Mouse (Mus musculus): Measurements from ENCODE around the gene Iqck. TPM values are rescaled to one million over a fixed set of nuclear protein-coding genes. Genes with fewer than 3 reads are reported as not detected.

The Iqck gene
- polyA plus RNA-seq, 1 experiment = 1.1 TPM

DNA sequence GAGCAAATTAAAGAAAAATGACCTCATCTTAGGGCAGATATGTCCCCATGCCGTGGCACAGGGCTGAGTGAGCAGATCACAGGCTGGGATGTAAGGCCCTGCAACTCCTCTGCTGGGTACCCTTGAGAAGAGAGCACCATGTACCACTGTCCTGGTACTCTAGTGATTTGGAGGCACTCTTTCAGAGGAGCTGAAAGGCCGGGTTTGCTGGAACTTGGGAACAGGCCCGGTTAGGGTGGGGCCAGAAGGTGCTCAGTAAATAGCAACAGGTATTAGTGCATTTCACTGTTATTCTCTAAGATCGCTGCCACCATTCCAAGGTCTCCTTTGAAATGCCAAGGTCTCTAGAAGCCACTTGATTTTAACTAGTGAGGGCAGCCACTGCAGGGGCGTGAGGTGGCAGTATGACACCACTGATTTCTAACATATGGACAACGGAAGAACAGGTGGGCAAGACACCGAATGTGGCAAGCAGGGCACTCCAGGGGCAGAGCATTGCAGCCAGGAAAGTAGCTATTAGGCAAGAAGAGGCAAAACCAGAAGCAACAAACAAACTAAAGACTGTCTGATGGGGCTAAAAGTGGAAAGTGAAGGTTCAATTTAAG lies 59.1 kb downstream of the Iqck start:
- WGBS = 94% methylated on average over 7 of the region's 7 CpGs
- no peak for DNase-seq
- H3K27me3 ChIP-seq (ENCODE audit: control insufficient read depth, insufficient read depth, low read length) = no peaks in the 10 kb centered on the region
- no peaks in the 10 kb centered on the region for H3K4me1 ChIP-seq (replicated peaks; ENCODE audit: control insufficient read depth, insufficient read depth, low read length)
- TF ChIP-seq CTCF (IDR thresholded peaks at IDR 0.05; ENCODE audit: borderline replicate concordance, control insufficient read depth, extremely low read depth, insufficient read depth, low read length, poor library complexity) = no peak
- no peaks in the 10 kb centered on the region for H3K36me3 ChIP-seq (ENCODE audit: control insufficient read depth, insufficient read depth, low read length)
- H3K27ac ChIP-seq (ENCODE audit: control insufficient read depth, insufficient read depth, low read length) = no peak overlapping the region
- H3K4me3 ChIP-seq (ENCODE audit: control insufficient read depth, insufficient read depth, low read length) = no peak overlapping the region

DNA sequence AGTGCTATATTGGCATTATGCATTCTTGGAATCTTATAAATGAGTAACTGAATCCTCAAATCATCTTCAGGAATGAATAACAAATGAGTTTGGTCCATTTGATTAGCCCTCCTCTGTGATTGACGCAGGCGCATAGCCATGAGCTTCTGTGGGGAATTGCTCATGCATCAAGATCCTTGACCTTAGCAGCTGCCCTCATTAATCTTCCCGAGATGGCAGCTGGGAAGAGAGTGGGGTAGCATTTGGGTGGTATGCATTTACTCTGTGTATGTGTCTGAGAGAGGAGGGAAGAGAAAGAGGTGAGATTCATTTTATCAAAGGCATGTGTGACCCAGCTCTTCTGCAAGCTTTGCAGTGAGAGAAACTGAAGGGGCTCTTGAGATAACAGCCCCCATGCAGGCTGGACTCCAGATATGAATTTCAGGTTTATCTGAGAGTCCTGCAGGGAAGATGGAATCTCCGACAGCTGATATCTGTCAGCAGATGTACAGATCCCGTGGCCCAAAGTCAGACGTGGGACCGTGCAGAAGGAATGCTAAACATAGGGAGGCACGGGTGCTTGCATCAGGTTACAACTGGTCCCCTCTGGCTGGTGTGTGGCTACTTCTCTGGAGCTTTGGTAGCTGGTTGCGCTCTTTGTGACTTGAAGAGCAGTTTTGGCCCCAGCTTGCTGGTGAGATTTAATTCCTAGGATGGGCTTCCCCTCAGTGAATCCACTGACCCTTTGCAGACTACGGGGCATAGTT lies 63.9 kb downstream of the Iqck start:
- 92% methylated on average over 10 of the region's 10 CpGs for WGBS
- no peaks in the 10 kb centered on the region for H3K36me3 ChIP-seq (ENCODE audit: control insufficient read depth, insufficient read depth, low read length)
- H3K27ac ChIP-seq (ENCODE audit: control insufficient read depth, insufficient read depth, low read length) = no peak overlapping the region
- no peak overlapping the region for H3K4me3 ChIP-seq (ENCODE audit: control insufficient read depth, insufficient read depth, low read length)
- no peak for DNase-seq
- TF ChIP-seq POLR2A (IDR thresholded peaks at IDR 0.05; ENCODE audit: control insufficient read depth, extremely low read depth, insufficient read depth, low read length, poor library complexity) (no peak), CTCF (IDR thresholded peaks at IDR 0.05; ENCODE audit: borderline replicate concordance, control insufficient read depth, extremely low read depth, insufficient read depth, low read length, poor library complexity) (no peak)
- H3K4me1 ChIP-seq (replicated peaks; ENCODE audit: control insufficient read depth, insufficient read depth, low read length) = peaks cover 14% of the 10 kb centered on the region
- no peaks in the 10 kb centered on the region for H3K27me3 ChIP-seq (ENCODE audit: control insufficient read depth, insufficient read depth, low read length)

GRCm38 (mm10) chr7:118922441-118923202 lies 67.1 kb downstream of the Iqck start:
- no peak overlapping the region for H3K4me3 ChIP-seq (ENCODE audit: control insufficient read depth, insufficient read depth, low read length)
- TF ChIP-seq CTCF (IDR thresholded peaks at IDR 0.05; ENCODE audit: borderline replicate concordance, control insufficient read depth, extremely low read depth, insufficient read depth, low read length, poor library complexity) (no peak), POLR2A (IDR thresholded peaks at IDR 0.05; ENCODE audit: control insufficient read depth, extremely low read depth, insufficient read depth, low read length, poor library complexity) (no peak)
- H3K27ac ChIP-seq (ENCODE audit: control insufficient read depth, insufficient read depth, low read length) = peak overlapping the region; percentile 30
- peak; percentile 46 for DNase-seq
- H3K4me1 ChIP-seq (replicated peaks; ENCODE audit: control insufficient read depth, insufficient read depth, low read length) = peaks cover 14% of the 10 kb centered on the region
- H3K36me3 ChIP-seq (ENCODE audit: control insufficient read depth, insufficient read depth, low read length) = no peaks in the 10 kb centered on the region
- no peaks in the 10 kb centered on the region for H3K27me3 ChIP-seq (ENCODE audit: control insufficient read depth, insufficient read depth, low read length)
- 31% methylated on average over 4 of the region's 4 CpGs for WGBS

- DNase-seq = no peak
- Histone ChIP-seq H3K36me3 (ENCODE audit: control insufficient read depth, insufficient read depth, low read length) (no peaks in the 10 kb centered on the region), H3K4me1 (replicated peaks; ENCODE audit: control insufficient read depth, insufficient read depth, low read length) (peaks cover 14% of the 10 kb centered on the region), H3K27ac (ENCODE audit: control insufficient read depth, insufficient read depth, low read length) (no peak overlapping the region), H3K27me3 (ENCODE audit: control insufficient read depth, insufficient read depth, low read length) (no peaks in the 10 kb centered on the region), H3K4me3 (ENCODE audit: control insufficient read depth, insufficient read depth, low read length) (no peak overlapping the region)
- WGBS = 87% methylated on average over 3 of the region's 3 CpGs
- TF ChIP-seq POLR2A (IDR thresholded peaks at IDR 0.05; ENCODE audit: control insufficient read depth, extremely low read depth, insufficient read depth, low read length, poor library complexity) (no peak), CTCF (IDR thresholded peaks at IDR 0.05; ENCODE audit: borderline replicate concordance, control insufficient read depth, extremely low read depth, insufficient read depth, low read length, poor library complexity) (no peak)
Observed at GRCm38 (mm10) chr7:118925547-118925946, 70.0 kb downstream of the Iqck start.

DNA sequence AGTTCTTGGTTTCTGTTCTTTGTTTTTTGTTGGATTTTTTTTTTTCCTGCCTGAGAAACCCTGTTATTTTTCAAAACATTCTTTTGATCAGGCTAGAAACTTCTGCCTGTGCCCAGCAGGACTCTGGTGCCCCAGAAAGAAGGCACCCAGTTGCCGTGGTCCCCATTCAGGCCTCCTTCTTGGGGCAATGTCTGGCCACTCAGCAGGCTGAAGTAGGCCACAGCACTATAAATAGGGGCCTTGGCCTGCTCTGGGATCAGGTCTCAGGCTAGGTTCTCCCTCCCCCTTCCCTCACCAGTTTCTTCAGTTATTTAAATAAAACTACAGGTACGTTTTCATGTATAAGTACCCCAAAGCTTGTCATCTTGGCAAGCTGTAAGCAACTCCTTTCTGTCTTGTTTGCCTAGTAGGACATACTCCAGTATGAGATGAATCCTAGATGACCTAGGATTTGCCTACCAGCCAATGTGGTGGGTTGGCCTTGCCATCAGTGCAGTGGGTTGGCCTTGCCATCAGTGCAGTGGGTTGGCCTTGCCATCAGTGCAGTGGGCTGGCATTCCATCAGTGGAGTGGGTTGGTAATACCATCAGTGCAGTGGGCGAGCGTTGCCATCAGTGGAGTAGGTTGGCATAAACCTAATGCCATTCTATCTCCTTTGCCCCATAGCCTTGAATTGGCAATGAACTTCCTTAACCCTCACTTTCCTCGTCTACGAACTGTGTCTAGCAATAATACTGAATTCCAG lies 71.1 kb downstream of the Iqck start:
- Histone ChIP-seq H3K27ac (ENCODE audit: control insufficient read depth, insufficient read depth, low read length) (no peak overlapping the region), H3K36me3 (ENCODE audit: control insufficient read depth, insufficient read depth, low read length) (no peaks in the 10 kb centered on the region), H3K27me3 (ENCODE audit: control insufficient read depth, insufficient read depth, low read length) (no peaks in the 10 kb centered on the region), H3K4me1 (replicated peaks; ENCODE audit: control insufficient read depth, insufficient read depth, low read length) (peaks cover 8% of the 10 kb centered on the region), H3K4me3 (ENCODE audit: control insufficient read depth, insufficient read depth, low read length) (no peak overlapping the region)
- WGBS = 95% methylated on average over 6 of the region's 6 CpGs
- no peak for DNase-seq
- TF ChIP-seq POLR2A (IDR thresholded peaks at IDR 0.05; ENCODE audit: control insufficient read depth, extremely low read depth, insufficient read depth, low read length, poor library complexity) (no peak), CTCF (IDR thresholded peaks at IDR 0.05; ENCODE audit: borderline replicate concordance, control insufficient read depth, extremely low read depth, insufficient read depth, low read length, poor library complexity) (no peak)

- no peaks in the 10 kb centered on the region for H3K36me3 ChIP-seq (ENCODE audit: control insufficient read depth, insufficient read depth, low read length)
- peaks cover 3% of the 10 kb centered on the region for H3K4me1 ChIP-seq (replicated peaks; ENCODE audit: control insufficient read depth, insufficient read depth, low read length)
- no peak for DNase-seq
- H3K27me3 ChIP-seq (ENCODE audit: control insufficient read depth, insufficient read depth, low read length) = no peaks in the 10 kb centered on the region
- no peak overlapping the region for H3K27ac ChIP-seq (ENCODE audit: control insufficient read depth, insufficient read depth, low read length)
- 97% methylated on average over 2 of the region's 2 CpGs for WGBS
- no peak overlapping the region for H3K4me3 ChIP-seq (ENCODE audit: control insufficient read depth, insufficient read depth, low read length)
- no peak for TF ChIP-seq CTCF (IDR thresholded peaks at IDR 0.05; ENCODE audit: borderline replicate concordance, control insufficient read depth, extremely low read depth, insufficient read depth, low read length, poor library complexity)
- no peak for TF ChIP-seq POLR2A (IDR thresholded peaks at IDR 0.05; ENCODE audit: control insufficient read depth, extremely low read depth, insufficient read depth, low read length, poor library complexity)
Observed at GRCm38 (mm10) chr7:118927279-118927678, 71.7 kb downstream of the Iqck start.
